Mouse (Mus musculus) kidney, embryonic 14.5 days (tissue): ENCODE results near the gene Mettl6. TPM values are rescaled to one million over a fixed set of nuclear protein-coding genes. Genes with fewer than 3 reads are reported as not detected.
A peak's percentile ranks its signal among the peaks of the same experiment; 100 is the strongest.

Experiments used
- ATAC-seq: fragments of 200-750 bp; cut with Nextera tagmentation; 2 replicates; pipeline ENCODE4 v1.8.0; 2017; ENCODE audit warnings: moderate number of reproducible peaks, mild to moderate bottlenecking, moderate TSS enrichment, moderate library complexity; ENCODE audit not compliant: low FRiP score, low TSS enrichment
- H3K27ac ChIP-seq: fragments of 300-500 bp; sonication (generic); 2 replicates; pipeline ENCODE4 v1.5.1; 2014; ENCODE audit warnings: low read depth, mild to moderate bottlenecking, low read length, moderate library complexity, mixed read lengths
- H3K27me3 ChIP-seq: fragments of 300-500 bp; sonication (generic); 2 replicates; pipeline ENCODE4 v1.6.1; 2014; ENCODE audit warnings: mild to moderate bottlenecking, low read length; ENCODE audit not compliant: control insufficient read depth, insufficient read depth
- H3K36me3 ChIP-seq: fragments of 300-500 bp; sonication (generic); 2 replicates; pipeline ENCODE4 v1.6.1; 2014; ENCODE audit warnings: low read length, mixed read lengths; ENCODE audit not compliant: control insufficient read depth, insufficient read depth
- H3K4me1 ChIP-seq: fragments of 300-500 bp; sonication (generic); 2 replicates; pipeline ENCODE4 v1.6.1; 2014; ENCODE audit warnings: low read length, mixed read lengths; ENCODE audit not compliant: control insufficient read depth, insufficient read depth
- H3K4me2 ChIP-seq: fragments of 300-500 bp; sonication (generic); replicated peaks from 2 replicates; pipeline ENCODE4 v1.6.1; 2014; ENCODE audit warnings: low read depth, mild to moderate bottlenecking, low read length
- H3K4me3 ChIP-seq: fragments of 300-500 bp; sonication (generic); 2 replicates; pipeline ENCODE4 v1.5.1; 2014; ENCODE audit warnings: mild to moderate bottlenecking, low read length
- H3K9ac ChIP-seq: fragments of 300-500 bp; sonication (generic); 2 replicates; pipeline ENCODE4 v1.6.1; 2014; ENCODE audit warnings: low read depth, mild to moderate bottlenecking, low read length, moderate library complexity
- H3K9me3 ChIP-seq: fragments of 300-500 bp; sonication (generic); 2 replicates; pipeline ENCODE4 v1.6.1; 2016; ENCODE audit warnings: low read length; ENCODE audit not compliant: control insufficient read depth
- WGBS: fragments of 180-500 bp; shearing (Covaris S2); extraction: QIAGEN DNeasy Blood & Tissue Kit; methylation state at CpG from one replicate; pipeline ENCODE4 v1.1.7; 2014; 5-methylcytosine and 5-hydroxymethylcytosine counted together
- polyA plus RNA-seq: library from polyadenylated mRNA; unstranded; fragments of >200 nt; fragmentation: Nextera tagmentation; extraction: Ambion mirVana; gene quantifications from 2 replicates; pipeline ENCODE4 v1.2.1, GENCODE M21; 2014

Gene Mettl6
- polyA plus RNA-seq, 1 experiment from 2014 or later: 62.4 TPM

- ATAC-seq: no peak
- H3K4me3 ChIP-seq: peak overlapping the region; percentile 95
- peak overlapping the region; percentile 95 for H3K4me2 ChIP-seq
- H3K27me3 ChIP-seq: no peaks in the 10 kb centered on the region
- no peaks in the 10 kb centered on the region for H3K9me3 ChIP-seq
- H3K36me3 ChIP-seq: peaks cover 40% of the 10 kb centered on the region
- H3K27ac ChIP-seq: no peak overlapping the region
- H3K9ac ChIP-seq: peak overlapping the region; percentile 93
- peaks cover 18% of the 10 kb centered on the region; the same call in 1 of the 2 replicates for H3K4me1 ChIP-seq
- WGBS: 13% methylated on average over 9 of the region's 9 CpGs
Observed at GRCm38 (mm10) chr14:31493901-31494300, 939 bp downstream of the Mettl6 start.

- Histone ChIP-seq H3K27ac (no peak overlapping the region), H3K4me1 (no peaks in the 10 kb centered on the region), H3K27me3 (no peaks in the 10 kb centered on the region), H3K4me3 (no peak overlapping the region), H3K9me3 (no peaks in the 10 kb centered on the region), H3K9ac (no peak overlapping the region), H3K36me3 (peaks cover 85% of the 10 kb centered on the region), H3K4me2 (no peak overlapping the region)
- 95% methylated on average over 6 of the region's 6 CpGs for WGBS
- no peak for ATAC-seq
Observed at GRCm38 (mm10) chr14:31488055-31488454, 6.8 kb downstream of the Mettl6 start.

GRCm38 (mm10) chr14:31486465-31486864 lies 8.4 kb downstream of the Mettl6 start:
- Histone ChIP-seq H3K36me3 (peaks cover 89% of the 10 kb centered on the region), H3K4me1 (no peaks in the 10 kb centered on the region), H3K27ac (no peak overlapping the region), H3K4me2 (no peak overlapping the region), H3K27me3 (no peaks in the 10 kb centered on the region), H3K9me3 (no peaks in the 10 kb centered on the region), H3K9ac (no peak overlapping the region), H3K4me3 (no peak overlapping the region)
- WGBS: 85% methylated on average over 4 of the region's 4 CpGs
- no peak for ATAC-seq

GRCm38 (mm10) chr14:31482417-31482816 lies 12.4 kb downstream of the Mettl6 start:
- WGBS: 91% methylated on average over 5 of the region's 5 CpGs
- Histone ChIP-seq H3K27ac (no peak overlapping the region), H3K36me3 (peaks cover 89% of the 10 kb centered on the region), H3K4me1 (no peaks in the 10 kb centered on the region), H3K9me3 (no peaks in the 10 kb centered on the region), H3K27me3 (no peaks in the 10 kb centered on the region), H3K4me2 (no peak overlapping the region), H3K9ac (no peak overlapping the region), H3K4me3 (no peak overlapping the region)
- no peak for ATAC-seq

- Histone ChIP-seq H3K9me3 (no peaks in the 10 kb centered on the region), H3K4me3 (no peak overlapping the region), H3K9ac (no peak overlapping the region), H3K36me3 (peaks cover 2% of the 10 kb centered on the region; the same call in 1 of the 2 replicates), H3K27me3 (no peaks in the 10 kb centered on the region), H3K4me1 (no peaks in the 10 kb centered on the region), H3K4me2 (no peak overlapping the region), H3K27ac (no peak overlapping the region)
- WGBS: 80% methylated on average over 2 of the region's 2 CpGs
- no peak for ATAC-seq
Observed at GRCm38 (mm10) chr14:31473297-31473696, 21.5 kb downstream of the Mettl6 start.

GRCm38 (mm10) chr14:31472451-31473061 lies 22.3 kb downstream of the Mettl6 start:
- no peak for ATAC-seq
- H3K9ac ChIP-seq: no peak overlapping the region
- no peak overlapping the region for H3K4me2 ChIP-seq
- H3K27ac ChIP-seq: no peak overlapping the region
- H3K4me1 ChIP-seq: no peaks in the 10 kb centered on the region
- WGBS: 7% methylated on average over 5 of the region's 5 CpGs
- H3K36me3 ChIP-seq: no peaks in the 10 kb centered on the region
- no peak overlapping the region for H3K4me3 ChIP-seq
- H3K9me3 ChIP-seq: no peaks in the 10 kb centered on the region
- no peaks in the 10 kb centered on the region for H3K27me3 ChIP-seq

GRCm38 (mm10) chr14:31469711-31470110 lies 25.1 kb downstream of the Mettl6 start:
- no peak overlapping the region for H3K27ac ChIP-seq
- no peaks in the 10 kb centered on the region for H3K36me3 ChIP-seq
- no peaks in the 10 kb centered on the region for H3K4me1 ChIP-seq
- H3K9ac ChIP-seq: no peak overlapping the region
- H3K4me3 ChIP-seq: no peak overlapping the region
- no peak for ATAC-seq
- no peaks in the 10 kb centered on the region for H3K27me3 ChIP-seq
- WGBS: 51% methylated on average over 4 of the region's 4 CpGs
- no peak overlapping the region for H3K4me2 ChIP-seq
- no peaks in the 10 kb centered on the region for H3K9me3 ChIP-seq

GRCm38 (mm10) chr14:31464176-31464575 lies 30.7 kb downstream of the Mettl6 start:
- Histone ChIP-seq H3K4me2 (no peak overlapping the region), H3K4me1 (no peaks in the 10 kb centered on the region), H3K27me3 (no peaks in the 10 kb centered on the region), H3K27ac (no peak overlapping the region), H3K9ac (no peak overlapping the region), H3K36me3 (no peaks in the 10 kb centered on the region), H3K9me3 (no peaks in the 10 kb centered on the region), H3K4me3 (no peak overlapping the region)
- ATAC-seq: no peak
- WGBS: 59% methylated on average over 8 of the region's 8 CpGs

GRCm38 (mm10) chr14:31462886-31463285 lies 32.0 kb downstream of the Mettl6 start:
- H3K36me3 ChIP-seq: no peaks in the 10 kb centered on the region
- H3K27me3 ChIP-seq: no peaks in the 10 kb centered on the region
- H3K9ac ChIP-seq: no peak overlapping the region
- H3K4me2 ChIP-seq: no peak overlapping the region
- H3K9me3 ChIP-seq: no peaks in the 10 kb centered on the region
- no peaks in the 10 kb centered on the region; the same call in 1 of the 2 replicates for H3K4me1 ChIP-seq
- H3K4me3 ChIP-seq: no peak overlapping the region
- peak; percentile 34; the same call in 1 of the 2 replicates for ATAC-seq
- 78% methylated on average over 6 of the region's 6 CpGs for WGBS
- peak overlapping the region; percentile 67; the same call in 1 of the 2 replicates for H3K27ac ChIP-seq
